Mouse (Mus musculus): Measurements from ENCODE around the gene Cygb. TPM values are rescaled to one million over a fixed set of nuclear protein-coding genes. Genes with fewer than 3 reads are reported as not detected.

The Cygb gene
- polyA plus RNA-seq, 1 experiment from 2014 or later = 3.7 TPM

DNA sequence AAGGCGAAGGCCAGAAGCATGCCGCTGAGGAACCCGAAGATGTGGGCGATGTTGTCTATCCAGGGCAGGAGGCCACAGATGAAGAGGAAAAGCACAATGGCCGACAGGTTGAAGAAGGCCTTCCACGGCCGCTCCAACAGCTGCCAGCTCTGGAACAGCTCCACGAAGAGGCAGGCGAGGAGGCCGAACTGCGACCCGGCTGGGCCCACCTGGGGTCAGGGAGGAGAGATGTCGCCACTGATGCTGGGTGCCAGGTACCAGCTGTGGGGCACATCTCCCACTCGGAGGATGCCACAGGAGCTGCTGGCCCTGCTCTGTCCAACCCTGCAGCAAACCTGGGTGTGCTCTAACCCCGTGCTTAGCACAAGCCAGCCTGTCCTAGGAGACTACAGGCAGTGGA, 54.9 kb downstream of the Cygb start:
- Histone ChIP-seq H3K9me3 (ENCODE audit: low read length) (no peaks in the 10 kb centered on the region), H3K4me1 (ENCODE audit: insufficient read depth) (no peaks in the 10 kb centered on the region), H3K27me3 (ENCODE audit: insufficient read depth, low read length) (no peaks in the 10 kb centered on the region), H3K9ac (replicated peaks) (no peak overlapping the region), H3K4me3 (ENCODE audit: low read depth, low read length) (no peak overlapping the region), H3K36me3 (replicated peaks; ENCODE audit: insufficient read depth, low read length) (peaks cover 58% of the 10 kb centered on the region), H3K27ac (ENCODE audit: low read depth) (no peak overlapping the region), H3K4me2 (ENCODE audit: low read depth, low read length) (no peak overlapping the region)
- DNase-seq (no peak), ATAC-seq (no peak)
- TF ChIP-seq CTCF (IDR thresholded peaks at IDR 0.05; ENCODE audit: low read depth) (no peak), EP300 (IDR thresholded peaks at IDR 0.05; ENCODE audit: low read depth) (no peak)
- 93% methylated on average over 15 of the region's 15 CpGs for WGBS (ENCODE audit: insufficient replicate concordance)

DNA sequence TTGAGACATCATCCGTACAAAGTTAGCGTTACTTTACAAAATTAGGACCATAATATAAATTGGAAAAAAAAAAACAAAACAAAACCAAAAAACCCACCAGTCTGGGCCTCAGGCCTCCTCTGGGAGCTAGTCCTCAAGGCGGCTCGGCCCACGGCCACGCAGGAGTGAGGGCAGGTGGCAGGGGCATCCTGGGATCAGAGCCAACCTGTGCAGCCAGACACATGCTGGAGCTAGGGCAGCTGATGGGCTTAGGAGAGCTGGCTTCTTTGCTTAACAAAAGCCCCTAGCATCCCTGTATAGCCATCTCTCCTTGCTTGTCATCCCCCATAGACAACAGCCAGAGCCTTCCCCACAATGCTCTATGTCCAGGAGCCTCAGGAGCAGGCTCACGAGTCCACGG, 55.9 kb downstream of the Cygb start:
- TF ChIP-seq CTCF (IDR thresholded peaks at IDR 0.05; ENCODE audit: low read depth) (no peak), EP300 (IDR thresholded peaks at IDR 0.05; ENCODE audit: low read depth) (no peak)
- WGBS (ENCODE audit: insufficient replicate concordance) = 89% methylated on average over 8 of the region's 8 CpGs
- DNase-seq (no peak), ATAC-seq (no peak)
- no peak overlapping the region for H3K9ac ChIP-seq (replicated peaks)
- H3K4me2 ChIP-seq (ENCODE audit: low read depth, low read length) = no peak overlapping the region
- no peaks in the 10 kb centered on the region for H3K27me3 ChIP-seq (ENCODE audit: insufficient read depth, low read length)
- H3K4me1 ChIP-seq (ENCODE audit: insufficient read depth) = no peaks in the 10 kb centered on the region
- no peaks in the 10 kb centered on the region for H3K9me3 ChIP-seq (ENCODE audit: low read length)
- H3K36me3 ChIP-seq (replicated peaks; ENCODE audit: insufficient read depth, low read length) = peaks cover 48% of the 10 kb centered on the region
- no peak overlapping the region for H3K27ac ChIP-seq (ENCODE audit: low read depth)
- no peak overlapping the region for H3K4me3 ChIP-seq (ENCODE audit: low read depth, low read length)

DNA sequence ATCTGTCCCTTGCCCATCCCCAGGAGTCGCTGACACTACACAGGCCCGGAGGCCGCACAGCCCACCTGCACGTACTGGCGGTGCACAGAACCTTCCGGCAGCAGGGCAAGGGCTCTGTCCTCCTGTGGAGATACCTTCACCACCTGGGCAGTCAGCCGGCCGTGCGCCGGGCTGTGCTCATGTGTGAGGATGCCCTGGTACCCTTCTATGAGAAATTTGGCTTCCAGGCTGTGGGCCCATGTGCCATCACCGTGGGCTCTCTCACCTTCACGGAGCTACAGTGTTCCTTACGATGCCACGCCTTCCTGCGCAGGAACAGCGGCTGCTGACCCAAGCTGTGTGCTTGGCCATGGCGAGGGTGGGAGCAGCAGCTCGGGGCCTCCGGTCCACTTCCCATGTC, 57.3 kb downstream of the Cygb start:
- peaks cover 39% of the 10 kb centered on the region for H3K36me3 ChIP-seq (replicated peaks; ENCODE audit: insufficient read depth, low read length)
- 87% methylated on average over 19 of the region's 19 CpGs for WGBS (ENCODE audit: insufficient replicate concordance)
- no peak for TF ChIP-seq CTCF (IDR thresholded peaks at IDR 0.05; ENCODE audit: low read depth)
- no peak for TF ChIP-seq EP300 (IDR thresholded peaks at IDR 0.05; ENCODE audit: low read depth)

More for the DNA sequence above, 57.3 kb downstream of the Cygb start:
- no peak overlapping the region for H3K4me2 ChIP-seq (ENCODE audit: low read depth, low read length)
- no peaks in the 10 kb centered on the region for H3K27me3 ChIP-seq (ENCODE audit: insufficient read depth, low read length)
- no peak for ATAC-seq
- H3K4me3 ChIP-seq (ENCODE audit: low read depth, low read length) = no peak overlapping the region
- no peak overlapping the region for H3K9ac ChIP-seq (replicated peaks)
- peaks cover 3% of the 10 kb centered on the region; the same call in 1 of the 2 replicates for H3K4me1 ChIP-seq (ENCODE audit: insufficient read depth)
- no peaks in the 10 kb centered on the region for H3K9me3 ChIP-seq (ENCODE audit: low read length)
- H3K27ac ChIP-seq (ENCODE audit: low read depth) = no peak overlapping the region
- DNase-seq = no peak

Other genes with a start within 250 kb of the Cygb start
- gene Rnf157, start 241.3 kb downstream of the Cygb start, polyA plus RNA-seq (2015; fragmentation: Nextera tagmentation; extraction: Ambion mirVana) = 1.5 and 2.2 TPM in 2 replicates
- gene Ubald2, start 220.2 kb downstream of the Cygb start, polyA plus RNA-seq (2015; fragmentation: Nextera tagmentation; extraction: Ambion mirVana) = 29.2 and 29.8 TPM in 2 replicates
- gene Qrich2, start 188.1 kb downstream of the Cygb start, polyA plus RNA-seq (2015; fragmentation: Nextera tagmentation; extraction: Ambion mirVana) = 0.06 TPM in 1 of 2 replicates, not detected in the other
- gene Prpsap1, start 160.1 kb downstream of the Cygb start, polyA plus RNA-seq (2015; fragmentation: Nextera tagmentation; extraction: Ambion mirVana) = 64.4 and 67.4 TPM in 2 replicates
- gene Sphk1, start 123.4 kb downstream of the Cygb start, polyA plus RNA-seq (2015; fragmentation: Nextera tagmentation; extraction: Ambion mirVana) = 15.5 and 17.4 TPM in 2 replicates
- gene Ube2o, start 72.9 kb downstream of the Cygb start, polyA plus RNA-seq (2015; fragmentation: Nextera tagmentation; extraction: Ambion mirVana) = 15.2 and 16.3 TPM in 2 replicates
- gene Aanat, start 67.9 kb downstream of the Cygb start, polyA plus RNA-seq (2015; fragmentation: Nextera tagmentation; extraction: Ambion mirVana) = not detected in 2 replicates
- 4.9 and 6.2 TPM in 2 replicates for gene Rhbdf2, start 27.3 kb downstream of the Cygb start, polyA plus RNA-seq (2015; fragmentation: Nextera tagmentation; extraction: Ambion mirVana)
- gene Prcd, start 779 bp downstream of the Cygb start, polyA plus RNA-seq (2015; fragmentation: Nextera tagmentation; extraction: Ambion mirVana) = 0.32 TPM in 1 of 2 replicates, not detected in the other
- gene St6galnac1, start 121.2 kb upstream of the Cygb start, polyA plus RNA-seq (2015; fragmentation: Nextera tagmentation; extraction: Ambion mirVana) = not detected in 2 replicates
- 1.4 and 4.0 TPM in 2 replicates for gene Mxra7, start 173.7 kb upstream of the Cygb start, polyA plus RNA-seq (2015; fragmentation: Nextera tagmentation; extraction: Ambion mirVana)
- 32.6 and 33.0 TPM in 2 replicates for gene Mettl23, start 189.0 kb upstream of the Cygb start, polyA plus RNA-seq (2015; fragmentation: Nextera tagmentation; extraction: Ambion mirVana)
- gene Jmjd6, start 189.1 kb upstream of the Cygb start, polyA plus RNA-seq (2015; fragmentation: Nextera tagmentation; extraction: Ambion mirVana) = 18.5 and 19.0 TPM in 2 replicates
- 16.5 and 18.0 TPM in 2 replicates for gene Mfsd11, start 198.1 kb upstream of the Cygb start, polyA plus RNA-seq (2015; fragmentation: Nextera tagmentation; extraction: Ambion mirVana)
- gene Srsf2, start 198.8 kb upstream of the Cygb start, polyA plus RNA-seq (2015; fragmentation: Nextera tagmentation; extraction: Ambion mirVana) = 293 and 302 TPM in 2 replicates